Mouse (Mus musculus): ENCODE results near the gene Pole3. TPM values are rescaled to one million over a fixed set of nuclear protein-coding genes. Genes with fewer than 3 reads are reported as not detected.
A peak's percentile ranks its signal among the peaks of the same experiment; 100 is the strongest.

The Pole3 gene
- total RNA-seq, 2 experiments from 2014 or later: 20.9 to 21.8 TPM

DNA sequence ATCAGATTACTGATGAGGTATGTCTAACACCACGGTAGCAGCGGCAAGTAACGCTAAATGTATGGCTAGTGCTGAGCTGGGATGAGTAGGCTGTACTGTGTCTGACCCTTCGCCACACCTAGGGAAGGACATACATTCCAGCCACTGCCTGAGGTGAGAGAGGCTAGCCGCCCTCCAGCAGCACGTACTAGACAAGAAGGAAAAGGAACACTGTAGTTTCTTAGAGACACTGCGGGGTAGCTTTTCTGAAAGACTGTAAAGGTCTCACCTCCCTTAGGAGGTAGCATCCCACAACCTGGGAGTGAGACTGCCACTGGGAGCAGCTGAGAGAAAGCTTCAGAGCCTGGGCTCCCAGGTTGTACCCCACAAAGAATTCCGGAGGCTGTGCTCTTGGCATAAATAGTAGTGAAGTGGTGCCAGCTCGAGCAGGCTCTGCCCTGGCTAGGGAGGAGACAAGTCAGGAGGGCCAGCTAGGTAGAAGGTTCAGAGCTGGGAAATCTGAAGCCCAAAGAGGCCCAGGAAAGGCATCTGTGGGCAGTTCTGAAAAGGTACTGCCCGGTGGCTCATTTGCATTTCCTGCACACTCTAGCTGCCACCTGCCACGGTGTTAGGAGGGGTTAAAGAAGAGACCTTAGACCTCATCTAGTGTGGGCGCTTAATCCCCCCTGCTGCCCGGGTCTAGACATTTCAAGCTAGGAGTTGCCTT is 6.3 kb downstream of the Pole3 start:
- no peak for DNase-seq

DNA sequence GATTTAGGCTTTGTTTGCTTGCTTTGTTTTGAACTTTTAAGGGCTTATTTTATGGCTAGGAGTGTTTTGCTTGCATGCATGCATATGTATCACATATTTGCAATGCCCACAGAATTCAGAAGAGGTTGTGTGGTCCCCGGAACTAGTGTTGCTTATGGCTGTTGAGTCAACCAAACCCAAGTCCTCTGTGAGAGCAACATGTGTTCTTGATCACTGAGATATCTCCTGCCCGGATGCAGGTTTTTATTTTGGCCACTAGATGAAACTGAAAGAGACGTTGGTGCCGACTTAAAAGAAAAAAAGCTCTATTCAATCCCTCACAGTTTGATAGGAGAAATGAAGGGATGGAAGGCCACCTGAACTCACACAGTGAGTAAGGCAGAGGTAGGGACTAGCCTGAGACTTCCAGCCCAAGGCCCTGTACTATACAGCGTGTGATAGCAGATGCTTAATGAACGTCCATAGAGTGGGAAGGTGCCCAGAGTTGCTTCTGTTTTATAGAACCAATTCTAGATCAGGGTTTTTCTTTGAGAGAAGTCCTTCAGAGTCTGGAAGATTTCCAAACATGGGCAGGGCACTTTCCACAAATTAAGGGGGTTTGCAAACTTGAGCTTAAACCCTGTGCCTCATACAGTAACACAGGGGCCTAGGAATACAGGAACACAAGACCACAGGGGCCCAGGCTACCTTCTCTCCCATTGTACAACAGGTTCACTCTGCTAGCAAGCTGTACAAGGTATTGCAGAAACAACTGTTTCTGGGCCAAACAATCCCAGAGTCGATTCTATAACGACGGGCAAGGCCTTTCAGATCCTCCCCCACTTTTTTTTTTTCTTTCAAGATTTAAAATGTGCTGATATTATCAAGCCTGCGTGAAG is 7.1 kb downstream of the Pole3 start:
- no peak for DNase-seq

DNA sequence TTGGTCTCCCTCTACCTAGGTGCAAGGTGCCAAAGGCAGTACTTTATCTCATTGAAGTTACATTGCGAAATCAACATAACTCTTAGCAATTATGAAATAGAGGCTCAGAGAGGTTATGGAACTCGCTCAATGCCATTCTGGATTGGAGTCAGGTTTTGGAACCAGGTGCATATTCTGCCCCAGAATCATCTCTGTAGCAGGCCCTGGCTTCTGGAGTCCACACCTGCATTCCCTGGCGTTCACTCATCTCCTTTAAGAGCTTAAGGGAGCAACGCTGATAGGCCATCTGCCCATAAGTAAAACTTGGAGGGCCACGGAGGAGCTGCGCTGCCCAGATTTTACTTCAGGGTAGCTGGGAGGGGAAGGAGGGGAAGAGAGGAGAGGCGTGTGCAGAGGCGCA is 7.8 kb downstream of the Pole3 start:
- DNase-seq: no peak

DNA sequence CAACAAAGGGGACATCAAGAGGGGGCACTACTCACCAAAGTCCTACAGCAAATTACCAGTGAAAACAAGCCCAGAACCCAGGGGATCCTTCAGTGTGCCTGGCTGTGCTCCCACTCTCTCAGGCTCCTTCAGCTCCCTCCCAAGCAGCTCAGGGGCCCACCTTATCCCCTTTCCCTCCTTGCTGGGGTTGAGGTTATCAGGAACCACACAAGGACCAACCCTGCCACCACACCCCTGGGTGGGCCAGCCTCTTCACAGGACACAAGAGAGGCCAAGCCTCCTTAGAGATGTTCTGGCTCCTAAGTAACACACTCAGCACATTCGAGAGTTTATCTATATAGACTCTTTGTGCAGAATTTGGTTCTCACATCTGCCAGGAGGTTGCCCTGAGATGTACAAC is 8.3 kb downstream of the Pole3 start:
- DNase-seq: no peak

DNA sequence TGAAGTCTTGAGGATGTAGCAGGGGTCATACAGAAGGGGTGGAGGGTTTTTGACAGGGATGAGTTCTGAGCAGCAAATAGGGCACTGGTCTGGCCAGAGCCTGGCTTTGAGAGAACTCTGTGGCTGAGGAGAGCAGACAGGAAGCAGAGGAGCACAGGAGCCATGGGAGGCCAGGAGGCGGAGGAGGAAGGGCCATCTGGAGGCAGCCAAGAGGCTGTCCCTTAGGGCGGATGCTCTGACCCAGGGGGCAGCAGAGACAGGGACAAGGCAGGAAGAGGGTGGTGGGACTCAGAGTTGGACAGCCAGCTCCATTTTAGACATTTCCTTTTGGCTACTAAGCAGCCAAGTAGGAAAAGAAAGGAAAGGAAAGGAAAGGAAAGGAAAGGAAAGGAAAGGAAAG is 8.8 kb downstream of the Pole3 start:
- DNase-seq: no peak

DNA sequence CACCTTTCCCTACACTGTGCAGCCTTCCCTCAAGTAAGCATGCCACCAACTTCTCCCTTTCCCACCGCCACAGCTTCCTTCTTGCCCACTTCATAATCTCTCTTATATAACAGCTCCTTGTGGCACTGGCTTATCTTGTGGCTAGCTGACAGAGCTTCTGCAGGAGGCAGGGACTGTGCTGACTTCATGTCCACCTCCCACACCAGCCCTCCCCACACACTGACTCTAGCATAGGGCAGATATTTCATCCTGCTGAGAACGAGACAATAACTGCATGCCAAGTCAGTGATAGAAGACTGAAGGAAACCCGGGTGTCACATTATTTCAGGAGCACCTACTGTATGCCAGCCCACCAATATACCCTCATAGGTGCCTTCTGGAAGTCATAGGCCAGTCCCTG is 9.4 kb downstream of the Pole3 start:
- no peak for DNase-seq

DNA sequence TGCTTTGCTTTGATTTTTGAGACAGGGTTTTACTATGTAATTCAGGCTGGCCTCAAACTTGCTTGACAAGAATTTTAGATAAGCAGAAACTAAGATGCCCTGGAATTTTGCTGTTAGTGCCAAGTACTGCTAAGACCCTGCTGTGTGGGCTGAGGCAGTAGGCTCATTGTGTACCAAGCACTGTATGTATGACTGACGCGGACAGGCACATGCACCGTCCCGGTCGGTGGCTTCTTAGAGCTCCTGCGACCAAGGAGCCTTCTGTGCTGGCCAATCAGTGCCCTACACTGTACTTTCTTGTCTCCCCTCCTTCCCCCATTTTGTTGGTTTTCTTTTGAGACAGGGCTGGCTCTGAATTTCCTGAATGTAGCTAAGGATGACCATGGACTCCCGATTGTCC is 9.9 kb downstream of the Pole3 start:
- DNase-seq: no peak

DNA sequence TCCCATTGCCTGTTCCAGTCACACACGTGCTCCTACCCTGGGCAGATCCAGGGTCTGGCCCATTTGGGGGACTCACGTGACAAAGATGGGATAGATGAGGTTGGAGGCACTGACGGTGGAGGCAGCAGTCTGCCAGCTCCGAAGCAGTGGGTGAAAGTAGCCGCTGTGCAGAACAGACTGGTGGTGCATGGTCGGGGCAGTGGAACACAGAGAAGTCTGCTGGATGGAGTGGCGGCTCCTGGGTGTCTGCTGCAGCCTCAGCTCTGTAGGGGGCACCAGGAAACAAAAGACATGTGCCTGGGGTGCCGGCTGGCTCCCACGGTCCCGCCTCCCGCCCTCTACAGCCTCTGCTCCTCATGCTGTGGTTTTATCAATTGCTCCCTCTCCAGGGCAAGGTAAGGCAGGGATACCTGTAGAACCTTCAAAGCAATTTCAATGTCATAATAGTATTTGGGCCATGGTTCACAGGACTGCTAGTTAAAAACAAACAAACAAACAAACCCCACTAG is 10.8 kb downstream of the Pole3 start:
- DNase-seq: no peak

DNA sequence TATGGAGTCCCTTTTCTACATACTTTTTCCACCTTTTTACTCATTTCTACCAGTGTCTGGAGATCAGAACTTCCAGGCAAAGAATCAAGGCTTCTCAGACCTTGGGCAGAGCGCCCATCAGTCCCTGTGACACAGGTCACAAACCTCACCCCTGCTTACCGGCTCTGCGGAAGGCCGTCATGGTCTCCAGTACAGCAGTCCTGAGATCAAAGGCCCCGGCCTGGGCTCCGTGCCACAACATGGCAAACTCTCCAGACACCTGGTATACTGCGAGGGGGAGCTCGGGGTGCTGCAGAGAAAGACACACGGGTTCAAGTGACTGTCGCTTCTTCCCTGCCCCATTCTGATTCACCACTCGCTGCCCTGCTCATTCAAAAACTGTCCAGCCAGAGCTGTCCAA is 14.9 kb downstream of the Pole3 start:
- no peak for DNase-seq

DNA sequence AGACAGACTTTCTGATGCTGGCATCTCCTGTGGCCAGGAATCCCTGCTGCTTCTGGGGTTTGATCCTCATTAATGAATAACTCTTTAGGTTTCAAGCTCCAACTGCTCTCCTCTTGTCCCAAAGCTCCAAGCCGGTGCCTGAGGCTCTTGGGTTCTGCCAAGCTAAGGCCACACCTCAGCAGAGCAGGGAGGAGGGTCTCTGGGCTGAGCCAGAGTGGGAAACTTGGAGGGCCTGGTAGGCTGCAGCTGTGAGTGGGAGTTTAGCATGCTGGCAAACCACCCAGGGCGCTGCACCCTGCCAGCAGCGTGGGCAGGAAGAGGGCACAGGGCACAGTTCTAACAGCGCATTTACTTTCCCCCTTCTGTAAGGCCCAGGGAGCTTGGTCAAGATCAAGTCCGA is 16.0 kb downstream of the Pole3 start:
- no peak for DNase-seq

DNA sequence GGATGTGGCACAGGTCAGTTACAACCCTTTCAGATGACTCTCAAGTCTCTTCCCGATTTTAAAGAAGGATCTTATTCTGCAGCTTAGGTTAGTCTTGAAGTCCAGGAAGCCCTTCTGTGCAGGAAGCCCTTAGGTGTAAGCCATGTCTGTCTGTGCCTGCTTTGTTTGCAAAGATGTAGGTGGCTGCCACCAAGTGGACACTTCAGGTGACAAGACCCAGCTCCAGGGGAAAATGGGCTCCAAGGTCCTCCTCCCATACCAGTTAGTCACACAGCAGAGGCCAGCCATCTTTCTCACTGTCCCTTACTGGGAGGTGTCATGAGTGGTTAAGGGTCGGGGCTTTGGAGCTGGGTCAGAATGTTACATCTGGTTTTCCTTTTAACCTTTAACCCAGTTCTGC is 18.1 kb downstream of the Pole3 start:
- DNase-seq: no peak

DNA sequence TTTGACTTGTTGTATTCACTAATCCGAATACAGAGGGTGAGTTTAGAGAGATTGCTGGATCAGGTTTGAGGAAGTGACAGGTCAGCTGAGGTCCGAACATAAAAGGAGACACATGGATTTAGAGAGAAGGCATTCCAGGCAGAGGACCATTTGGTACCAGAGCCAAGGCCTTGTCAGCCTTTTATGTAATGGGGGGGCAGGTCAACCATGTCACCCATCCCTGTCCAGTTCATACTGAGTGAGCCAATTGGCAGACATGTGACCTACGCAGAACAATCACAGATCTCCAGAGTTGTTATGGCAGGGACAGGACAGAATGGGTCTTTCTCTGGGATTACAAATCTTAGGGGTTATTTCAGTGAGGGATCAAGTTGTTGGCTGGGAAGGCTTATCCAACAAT is 18.9 kb downstream of the Pole3 start:
- no peak for DNase-seq

DNA sequence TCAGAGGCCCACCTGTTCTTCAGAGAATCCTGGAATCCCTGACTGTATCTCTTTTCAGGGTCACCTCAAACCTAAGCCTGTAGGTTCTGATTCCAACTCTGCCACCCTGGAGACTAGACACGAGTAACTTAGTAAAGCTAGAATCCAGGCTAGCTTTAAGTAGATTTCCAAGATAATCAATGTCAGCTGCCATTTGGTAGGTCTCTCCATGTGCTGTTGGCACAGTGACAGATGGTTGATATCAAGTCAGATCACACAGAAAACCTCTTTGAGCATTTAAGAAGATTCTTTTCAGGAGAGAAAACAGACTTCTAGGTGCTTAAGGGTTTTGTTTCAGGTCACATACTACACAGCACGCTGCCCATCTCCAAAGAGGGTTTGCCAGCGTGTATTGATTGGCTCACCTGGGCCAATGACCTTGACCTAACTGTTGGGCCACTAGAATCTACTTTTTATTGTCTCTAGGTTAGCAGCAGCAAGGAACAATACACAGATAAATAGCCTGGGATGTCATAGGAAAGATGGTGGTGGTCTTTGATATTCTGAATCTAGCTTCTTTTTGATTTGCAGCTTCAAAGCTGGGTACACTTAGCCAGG is 21.4 kb downstream of the Pole3 start, which contains the start of gene Hdhd3:
Gene Hdhd3, minus strand, starts transcription at position 94 of the 597 bp plus-strand sequence.
- no peak for DNase-seq

DNA sequence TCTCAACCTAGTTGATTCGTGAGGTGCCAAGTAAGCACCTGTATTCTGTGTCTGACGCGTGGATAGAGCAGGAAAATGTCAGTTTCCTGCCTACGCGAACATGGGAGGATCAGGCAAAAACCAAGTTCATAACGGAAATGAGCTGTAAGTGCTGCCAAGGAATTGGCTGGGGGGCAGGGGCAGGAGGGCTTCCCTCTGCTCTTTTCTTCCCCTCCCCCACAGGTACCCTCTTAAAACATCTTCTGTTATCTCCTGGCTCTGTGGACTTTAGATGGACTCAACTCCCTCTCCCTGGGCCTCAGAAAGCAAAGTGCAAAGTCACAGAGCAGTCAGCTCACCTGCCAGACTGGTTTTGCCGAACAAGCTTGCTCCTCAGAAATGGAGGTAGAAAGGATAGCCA is 21.9 kb downstream of the Pole3 start:
- DNase-seq: no peak

DNA sequence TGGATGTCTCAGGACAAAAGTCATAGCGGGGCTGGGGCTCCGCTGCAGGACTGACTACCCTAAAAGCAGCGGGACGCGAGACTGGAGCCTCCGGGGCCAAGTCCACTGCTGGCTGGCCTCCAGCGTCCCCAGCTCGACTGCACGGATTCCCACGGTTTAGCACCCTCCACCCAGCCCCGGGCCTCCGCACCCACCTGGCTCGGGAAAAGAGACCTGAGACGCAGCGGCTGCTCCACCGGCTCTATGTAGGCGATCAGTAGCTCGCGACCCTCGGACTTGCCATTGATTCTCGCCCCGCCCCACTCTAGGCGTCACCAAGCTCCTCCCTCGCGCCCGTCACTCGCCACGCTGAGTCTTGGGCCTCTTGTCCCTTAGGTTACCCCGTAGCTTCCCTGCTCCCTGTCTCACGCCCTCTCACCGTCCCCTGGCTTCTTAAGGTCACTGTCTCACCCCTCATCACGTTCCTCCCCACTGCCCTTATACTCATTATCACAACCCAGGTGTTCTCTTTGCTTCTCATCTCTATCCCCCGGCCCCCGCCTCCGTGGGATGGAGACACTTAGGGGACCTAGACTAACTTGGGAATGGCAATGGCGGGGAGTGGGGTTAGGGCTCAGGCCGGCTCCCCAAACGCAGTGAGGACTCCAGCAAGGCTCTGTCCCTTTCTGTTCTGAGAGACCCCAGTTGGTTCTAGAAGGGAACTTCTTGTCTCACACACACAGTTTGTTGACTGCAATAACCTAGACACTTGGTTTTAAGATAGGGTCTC is 22.7 kb downstream of the Pole3 start:
- peak; percentile 85 for DNase-seq

DNA sequence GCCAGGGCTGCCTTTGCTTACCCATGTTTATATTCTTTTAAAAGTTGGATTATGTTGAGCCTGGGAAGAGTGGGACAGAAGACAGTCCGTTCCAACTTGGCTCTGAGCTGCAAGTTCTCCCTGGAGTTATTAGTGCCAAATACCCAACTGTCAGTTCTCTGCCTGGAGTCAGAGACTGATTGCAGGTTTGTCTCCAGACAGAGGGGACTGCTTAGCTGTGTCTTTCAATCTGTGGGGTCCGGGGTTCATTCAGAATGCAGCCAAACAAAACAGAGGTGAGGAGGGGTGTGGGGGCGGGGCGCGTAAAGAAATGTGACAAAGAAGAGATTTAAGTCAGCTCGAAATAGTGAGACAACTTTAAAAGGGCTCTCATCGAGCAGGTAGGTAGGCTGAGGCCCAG is 23.3 kb downstream of the Pole3 start:
- no peak for DNase-seq

DNA sequence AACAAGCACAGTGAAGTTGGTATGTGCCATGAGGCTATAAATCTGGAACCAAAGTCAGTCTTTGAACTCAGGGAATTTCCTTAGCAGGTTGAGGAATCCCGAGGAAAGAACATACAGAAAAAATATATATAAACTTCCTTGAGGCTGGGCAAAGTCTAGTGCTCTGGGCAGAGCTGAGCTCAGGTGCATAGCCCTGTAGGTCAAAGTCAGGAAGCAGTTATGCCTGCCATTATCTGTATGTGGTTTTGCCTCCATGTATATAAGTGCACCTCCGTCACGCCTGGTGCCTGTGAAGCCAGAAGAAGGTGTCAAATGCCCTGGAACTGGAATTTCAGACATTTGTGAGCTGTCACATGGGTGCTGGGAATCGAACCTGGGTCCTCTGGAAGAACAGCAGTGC is 24.1 kb downstream of the Pole3 start:
- DNase-seq: no peak

DNA sequence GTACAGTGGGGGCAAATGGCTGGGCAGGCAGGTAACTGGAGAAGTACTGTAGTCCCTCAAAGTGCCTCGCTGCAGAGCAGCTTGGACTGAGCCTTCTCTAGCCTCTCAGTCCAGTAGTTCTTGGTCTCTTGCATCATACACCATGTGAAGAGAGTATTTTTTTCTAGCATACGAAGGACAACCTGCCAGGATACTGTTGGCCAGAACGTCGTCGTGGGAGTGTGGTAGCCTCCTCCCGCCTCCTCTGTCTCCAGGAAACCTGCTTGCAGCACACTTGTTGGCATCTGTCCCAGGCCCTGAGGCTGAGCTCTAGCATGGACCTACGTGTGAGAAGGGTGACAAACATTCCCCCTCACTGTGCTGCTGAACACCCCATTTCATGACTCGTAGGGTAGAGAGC is 28.1 kb downstream of the Pole3 start:
- DNase-seq: peak; percentile 43

DNA sequence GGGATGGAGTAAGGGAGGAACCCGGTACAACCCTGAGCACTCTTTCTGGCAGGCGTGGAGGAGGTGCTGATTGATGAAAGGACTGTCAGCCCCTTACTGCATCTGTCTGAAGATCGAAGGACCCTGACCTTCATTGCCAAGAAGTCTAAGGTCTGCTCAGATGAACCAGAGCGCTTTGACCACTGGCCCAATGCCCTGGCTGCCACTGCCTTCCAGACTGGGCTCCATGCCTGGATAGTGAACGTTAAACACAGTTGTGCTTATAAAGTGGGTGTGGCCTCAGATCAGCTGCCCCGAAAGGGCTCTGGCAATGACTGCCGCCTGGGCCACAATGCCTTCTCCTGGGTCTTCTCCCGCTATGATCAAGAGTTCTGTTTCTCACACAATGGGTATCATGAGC is 28.9 kb downstream of the Pole3 start:
- DNase-seq: peak; percentile 56

DNA sequence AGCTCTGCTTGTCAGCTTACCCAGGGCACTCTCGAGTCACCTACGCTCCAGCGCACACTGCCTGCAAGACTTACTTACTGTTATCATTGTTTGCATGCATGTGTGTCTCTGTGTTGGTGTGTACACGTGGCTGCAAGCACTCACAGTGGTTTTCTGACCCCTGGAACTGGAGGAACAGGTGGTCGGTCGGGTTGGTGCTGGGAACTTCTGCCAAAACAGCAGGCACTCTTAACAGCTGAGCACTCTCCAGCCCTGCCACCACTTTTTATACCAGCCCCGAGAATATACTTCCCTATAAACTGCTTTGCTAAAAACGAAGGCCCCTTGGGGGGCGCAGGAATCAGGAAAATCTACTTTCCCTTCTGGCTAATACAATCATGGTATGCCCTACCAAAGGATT is 30.6 kb downstream of the Pole3 start:
- no peak for DNase-seq

DNA sequence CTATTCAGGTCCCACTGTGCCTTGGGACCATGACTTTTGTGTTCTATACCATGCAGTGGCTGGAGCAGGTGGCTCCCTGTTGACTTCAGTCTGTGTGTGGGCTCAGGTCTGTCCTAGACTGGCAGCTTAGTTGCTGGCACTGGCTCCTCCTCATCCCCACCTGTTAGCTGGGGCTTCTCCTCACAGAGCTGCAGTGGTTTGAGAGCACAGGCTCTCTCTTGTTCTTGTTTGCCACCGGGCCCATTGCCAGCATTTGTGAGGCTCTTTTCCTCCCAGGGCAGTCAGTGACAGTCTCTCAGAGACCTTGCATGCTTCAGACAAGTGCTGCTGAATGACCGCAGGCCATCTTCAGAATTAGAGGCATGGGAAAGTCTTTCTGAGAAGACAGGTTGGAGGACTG is 32.2 kb downstream of the Pole3 start:
- DNase-seq: no peak

DNA sequence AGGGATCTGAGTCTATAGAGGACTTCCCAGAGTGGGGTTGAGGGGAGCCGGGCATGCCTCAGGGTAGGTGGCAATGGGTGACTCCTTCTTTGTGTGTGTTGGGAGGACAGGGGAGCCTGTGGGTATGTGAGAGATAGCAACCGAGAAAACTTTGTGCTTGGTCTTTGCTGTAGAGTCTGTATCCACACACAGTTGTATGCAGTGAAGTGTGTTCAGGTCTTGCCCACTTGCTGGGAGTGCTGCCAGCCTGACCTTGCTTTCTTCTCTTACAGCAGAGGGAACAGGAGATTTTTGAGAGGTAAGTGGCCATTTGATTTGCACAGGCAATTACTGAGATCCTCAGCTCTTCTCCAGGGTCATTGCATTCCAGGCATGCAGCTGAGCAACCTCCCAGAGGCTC is 37.0 kb downstream of the Pole3 start:
- DNase-seq: no peak

Measured in gastrocnemius, postnatal 10 days (tissue).